Mouse (Mus musculus) CH12F3 (cell line): ENCODE results near the gene Adarb2.

Source experiments
- in situ Hi-C: fragments of 300-500 bp; cut with MboI; formaldehyde crosslinking; loops from 2 replicates; pipeline ENCODE4 v1.14.3; 2020; ENCODE audit warnings: low sequenced_read_pairs

The Adarb2 gene

DNA sequence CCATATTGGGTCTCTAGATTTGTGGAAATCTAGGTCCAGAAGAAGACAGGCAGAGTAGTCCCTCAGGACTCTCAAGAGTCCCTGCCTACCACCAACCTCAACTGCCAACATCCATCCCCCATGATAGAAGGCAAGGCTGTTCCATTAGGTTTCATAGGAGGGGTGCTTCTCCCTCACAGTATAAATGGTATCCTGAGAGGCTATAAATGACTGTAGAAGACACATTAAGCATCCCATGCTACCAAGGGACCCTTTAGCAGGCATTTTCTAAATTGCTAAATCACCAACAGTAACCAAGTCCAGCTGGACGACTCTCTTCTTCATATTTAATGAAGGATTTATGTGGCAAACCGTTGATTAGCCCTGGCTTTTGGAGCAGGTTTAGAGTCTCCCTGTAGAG, 446.6 kb downstream of the Adarb2 start:
- in situ Hi-C loops = no loop called here

DNA sequence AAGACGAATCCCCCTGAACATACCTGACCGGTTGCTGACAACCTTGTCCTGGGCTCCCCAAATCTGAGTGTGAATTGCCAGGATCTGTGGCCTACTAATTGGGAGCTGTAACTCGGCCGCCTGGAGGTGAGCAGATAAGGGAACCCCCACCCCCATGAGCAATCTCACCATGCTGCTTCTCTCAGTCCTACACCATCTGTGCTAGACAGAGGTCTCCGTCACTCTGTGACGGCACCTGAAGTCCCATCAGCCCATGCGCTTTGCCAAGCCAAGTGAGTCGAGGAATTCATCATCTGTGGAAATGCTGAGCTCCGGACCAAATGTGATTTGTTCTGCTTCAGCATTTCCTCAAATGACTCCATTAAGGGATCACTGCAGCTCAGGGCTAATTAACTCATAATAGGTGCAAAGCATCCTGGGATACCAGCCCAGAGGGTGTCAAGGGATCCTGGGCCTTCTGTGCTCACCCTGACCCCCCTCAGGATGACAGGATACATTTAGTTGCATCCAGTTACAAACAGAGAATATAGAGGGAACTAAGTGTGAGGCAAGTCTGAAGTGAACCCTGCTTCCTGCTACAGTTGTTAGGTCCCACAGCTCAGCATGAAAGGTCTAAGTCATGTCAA, 462.1 kb downstream of the Adarb2 start:
- in situ Hi-C loops = no loop called here

DNA sequence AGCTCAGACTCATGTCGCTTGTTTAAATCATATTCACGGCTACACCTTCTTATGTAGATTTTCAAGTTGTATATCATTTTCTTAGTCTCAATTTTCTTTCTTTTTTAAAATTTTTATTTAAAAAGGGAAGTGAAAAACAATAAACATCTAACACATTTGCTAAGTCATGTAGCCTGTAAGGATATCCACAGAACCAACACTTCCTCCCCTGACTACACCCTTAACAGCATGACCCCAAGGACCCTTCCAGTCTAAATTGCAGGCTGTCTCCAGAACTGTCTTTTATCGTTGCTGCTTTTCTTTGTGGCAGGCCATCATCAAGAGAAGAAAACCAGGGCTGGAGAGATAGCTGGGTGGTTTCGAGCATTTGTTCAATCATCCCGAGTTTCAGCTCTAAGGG, 474.5 kb downstream of the Adarb2 start:
- in situ Hi-C loops = no loop called here

DNA sequence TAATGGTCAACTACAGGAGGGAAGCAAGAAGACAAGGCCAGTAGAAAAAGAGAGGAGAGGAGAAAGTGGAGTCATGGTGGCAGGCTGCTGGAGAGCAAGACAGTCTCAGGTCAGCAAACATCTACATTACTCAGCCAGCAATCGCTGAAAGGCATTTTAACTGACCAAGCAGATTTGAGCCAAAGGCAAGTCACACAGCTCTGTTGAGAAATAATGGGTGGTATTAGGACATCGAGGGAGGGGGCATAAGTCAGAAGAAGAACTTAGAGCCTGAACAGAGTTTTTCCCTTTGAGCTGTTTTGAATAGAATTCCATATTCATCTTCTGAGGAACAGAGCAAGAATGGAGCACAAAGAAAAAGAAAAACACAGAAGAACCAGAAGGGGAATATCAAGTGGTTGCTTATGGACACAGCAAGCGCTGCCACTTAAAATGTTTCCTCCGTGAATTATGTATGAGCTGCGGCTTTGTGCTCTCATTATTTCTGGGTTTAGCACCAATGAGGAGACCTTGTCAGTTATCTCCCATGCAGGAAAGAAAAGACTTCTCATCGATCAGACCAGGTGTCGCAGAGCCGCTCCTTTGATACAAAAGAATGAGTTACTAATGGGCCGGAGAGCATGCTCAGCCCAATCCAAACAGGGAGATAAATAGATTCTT, 477.9 kb downstream of the Adarb2 start:
- in situ Hi-C loops = no loop called here

DNA sequence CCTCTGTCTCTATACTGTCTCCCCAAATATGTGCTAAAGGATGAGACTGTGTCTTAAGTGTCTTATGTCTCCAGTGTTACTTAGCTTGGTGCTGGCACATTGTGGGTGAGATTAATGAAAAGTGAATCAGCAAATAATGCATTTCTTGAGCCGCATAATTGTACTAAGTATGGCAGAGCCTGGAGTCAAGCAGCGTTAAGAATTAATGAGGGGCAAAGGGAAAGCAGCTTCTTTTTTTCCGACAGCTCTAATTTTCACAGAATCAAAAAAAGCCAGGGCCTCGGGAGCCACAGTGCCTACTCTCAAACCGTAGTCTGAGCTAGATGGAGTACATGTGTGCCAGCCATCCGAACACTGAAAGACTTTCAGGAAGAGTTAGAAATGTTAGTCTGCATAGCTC, 488.8 kb downstream of the Adarb2 start:
- in situ Hi-C loops = no loop called here

DNA sequence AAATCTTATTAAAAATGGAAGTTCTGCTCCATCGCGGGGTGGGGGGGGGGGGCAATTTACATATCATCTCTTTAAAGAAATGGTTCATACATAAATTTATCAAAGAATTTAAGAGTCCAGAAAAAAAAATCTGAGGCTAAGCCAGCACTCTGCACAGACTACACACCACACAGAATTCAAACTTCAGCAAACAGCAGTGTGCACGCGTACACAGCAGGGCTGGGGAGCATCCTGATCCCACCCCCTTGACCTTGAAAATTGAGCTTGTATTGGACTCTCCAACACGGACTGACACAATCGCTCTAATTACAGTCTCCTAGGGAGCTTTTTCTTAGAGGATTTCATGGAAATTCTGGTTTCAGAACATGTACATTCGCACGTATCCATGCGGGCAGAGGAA, 490.1 kb downstream of the Adarb2 start:
- in situ Hi-C loops = no loop called here

DNA sequence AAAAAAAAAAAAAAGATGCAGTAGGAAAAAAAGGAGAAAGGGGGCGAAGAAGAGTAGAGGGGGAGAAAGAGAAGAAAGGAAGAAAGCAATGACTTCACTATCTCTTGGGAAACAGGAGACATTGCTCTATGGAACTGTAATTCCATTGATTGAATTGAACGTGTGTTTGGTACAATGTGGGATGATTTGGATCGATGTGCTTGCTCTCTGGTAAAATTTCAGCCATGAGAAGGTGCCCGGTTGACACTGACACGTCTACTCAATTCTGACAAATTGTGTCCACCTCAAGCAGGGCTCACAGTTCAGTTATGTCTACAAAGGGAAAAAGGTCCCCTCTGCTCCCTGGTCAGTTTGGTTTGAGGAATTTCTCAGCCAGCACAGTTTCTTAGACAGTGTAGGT, 495.8 kb downstream of the Adarb2 start:
- in situ Hi-C loops = no loop called here

DNA sequence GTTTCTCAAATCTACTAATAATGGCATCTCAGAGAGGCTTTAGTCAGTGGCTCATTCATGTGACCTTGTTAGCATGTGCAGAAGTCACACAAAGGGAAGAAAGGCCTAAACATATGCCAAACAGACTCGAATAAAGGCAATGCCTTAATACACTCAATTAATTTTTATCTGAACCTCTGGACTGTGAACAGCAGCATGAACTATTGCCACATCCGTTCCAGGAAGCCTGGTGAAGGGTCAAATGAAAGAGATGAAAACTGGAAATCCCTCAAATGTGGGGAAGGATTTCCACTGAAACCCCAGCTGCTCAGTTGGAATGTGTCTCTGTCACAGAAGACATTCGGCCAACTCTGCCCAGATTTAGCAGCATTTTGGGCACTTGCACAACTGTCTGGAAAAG, 497.2 kb downstream of the Adarb2 start:
- in situ Hi-C loops = no loop called here

DNA sequence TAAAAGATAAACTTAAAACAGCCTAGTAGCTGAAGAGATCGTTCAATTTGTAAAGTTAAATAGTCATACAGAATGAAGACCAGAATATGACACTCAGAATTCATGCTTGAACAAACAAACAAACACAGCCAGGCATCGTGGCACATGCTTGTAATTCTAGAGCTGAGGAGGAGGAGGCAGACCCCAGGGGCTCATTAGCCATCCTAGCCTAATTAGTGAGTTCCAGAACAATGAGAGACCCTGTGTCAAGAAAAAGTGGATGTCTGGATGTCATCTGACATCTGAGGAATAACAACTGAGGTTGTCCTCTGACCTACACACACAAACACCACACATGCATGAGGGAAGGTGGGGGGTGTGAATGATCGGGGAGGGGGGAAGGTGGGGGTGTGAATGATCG, 498.3 kb downstream of the Adarb2 start:
- in situ Hi-C loops = no loop called here

DNA sequence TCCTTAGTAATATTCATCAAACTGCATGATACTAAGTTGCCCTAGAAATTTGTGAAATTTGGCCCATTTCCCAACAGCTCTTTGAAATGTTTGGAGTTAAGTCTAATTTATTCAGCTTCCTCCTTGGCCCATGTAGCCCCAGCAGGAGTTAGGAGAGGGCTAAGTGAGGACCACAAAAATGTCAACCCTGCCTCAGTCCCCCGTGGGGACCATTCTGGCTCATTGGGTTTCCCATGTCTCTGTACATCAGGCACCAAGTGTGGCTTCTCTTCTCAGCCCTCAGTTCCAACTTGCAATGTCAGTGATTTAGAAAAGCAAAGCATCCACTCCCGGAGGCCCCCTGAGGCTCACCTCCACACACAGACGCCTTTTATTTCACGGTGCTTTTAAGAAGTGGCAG, 502.6 kb downstream of the Adarb2 start:
- in situ Hi-C loops = no loop called here

DNA sequence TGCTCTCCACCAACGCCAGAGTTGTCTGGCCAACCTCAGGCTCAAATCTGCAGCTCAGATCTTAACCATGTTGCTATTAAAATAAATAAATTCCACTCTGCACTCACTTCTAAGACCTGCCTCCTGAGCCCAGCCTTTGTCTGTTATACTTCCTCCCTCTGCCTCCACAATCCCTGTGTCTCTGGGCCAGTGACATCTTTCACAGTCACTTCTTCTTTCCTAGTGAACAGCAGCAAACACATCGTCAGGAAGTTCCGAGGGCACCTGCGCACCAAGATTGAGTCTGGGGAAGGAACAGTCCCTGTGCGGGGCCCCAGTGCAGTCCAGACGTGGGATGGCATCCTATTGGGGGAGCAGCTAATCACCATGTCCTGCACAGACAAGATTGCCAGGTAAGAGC, 510.7 kb downstream of the Adarb2 start:
- in situ Hi-C loops = no loop called here

DNA sequence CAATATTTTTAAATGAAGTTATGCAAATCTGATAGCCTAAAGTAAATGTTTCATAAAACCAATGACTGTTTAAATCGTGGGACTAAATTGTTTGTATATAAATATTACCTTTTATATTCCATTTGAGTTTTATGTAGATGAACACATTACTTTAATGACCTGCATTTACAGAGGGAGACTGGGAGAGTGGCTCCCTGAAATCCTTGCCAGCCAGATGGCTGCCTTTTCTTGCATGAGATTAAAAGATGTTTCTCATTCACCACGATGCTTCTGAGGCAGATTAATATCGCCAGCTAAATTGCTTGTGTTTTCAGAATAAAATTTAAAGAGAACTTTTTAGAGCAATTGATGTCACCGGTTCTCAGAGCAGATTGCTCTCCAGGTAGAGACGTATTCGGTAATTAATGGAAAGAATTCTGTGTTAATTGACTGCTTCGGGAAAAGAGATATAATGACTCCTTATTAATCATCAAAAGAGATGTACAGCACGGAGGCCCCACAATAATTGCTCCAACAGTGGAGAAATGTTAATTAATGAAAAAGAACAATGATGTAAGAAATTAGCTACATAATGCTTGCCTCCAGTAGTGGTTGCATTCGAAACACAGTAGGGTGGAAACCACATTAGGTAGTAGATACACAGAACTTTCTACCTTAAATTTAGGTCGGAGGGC, 527.4 kb downstream of the Adarb2 start:
- in situ Hi-C loops = no loop called here

DNA sequence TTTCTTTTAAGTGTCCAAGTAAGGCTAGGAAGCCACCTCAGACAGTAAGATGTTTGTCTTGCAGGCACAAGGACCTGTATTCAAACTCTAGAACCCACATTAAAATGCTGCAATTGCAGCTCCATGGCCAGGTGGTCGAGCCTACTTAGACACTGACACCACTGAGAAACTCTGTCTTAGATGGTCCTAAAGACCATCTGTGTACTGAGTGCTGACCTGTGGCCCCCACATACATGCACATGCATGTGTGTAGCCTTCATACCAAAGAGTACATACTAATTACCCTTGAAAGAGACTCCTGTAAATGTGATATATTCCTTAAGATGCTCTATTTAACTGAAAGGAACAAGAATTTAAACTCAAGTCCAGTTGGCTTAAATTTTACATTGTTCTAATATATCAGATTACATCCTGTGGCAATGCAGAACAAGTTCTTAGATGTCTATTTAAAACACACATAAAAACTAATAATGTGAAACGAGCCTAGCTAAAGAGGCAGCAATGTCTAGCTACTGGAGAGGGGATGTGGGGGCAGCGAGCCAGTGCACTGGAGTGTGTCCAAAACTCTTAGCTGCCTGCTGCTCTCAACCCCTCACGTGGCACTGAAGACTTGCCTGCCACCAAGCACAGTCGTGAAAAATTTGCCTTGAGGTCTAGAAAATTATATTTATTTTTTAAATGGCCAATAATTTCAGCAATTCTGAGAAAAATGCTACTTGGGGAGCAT, 534.6 kb downstream of the Adarb2 start:
- in situ Hi-C loops = no loop called here

DNA sequence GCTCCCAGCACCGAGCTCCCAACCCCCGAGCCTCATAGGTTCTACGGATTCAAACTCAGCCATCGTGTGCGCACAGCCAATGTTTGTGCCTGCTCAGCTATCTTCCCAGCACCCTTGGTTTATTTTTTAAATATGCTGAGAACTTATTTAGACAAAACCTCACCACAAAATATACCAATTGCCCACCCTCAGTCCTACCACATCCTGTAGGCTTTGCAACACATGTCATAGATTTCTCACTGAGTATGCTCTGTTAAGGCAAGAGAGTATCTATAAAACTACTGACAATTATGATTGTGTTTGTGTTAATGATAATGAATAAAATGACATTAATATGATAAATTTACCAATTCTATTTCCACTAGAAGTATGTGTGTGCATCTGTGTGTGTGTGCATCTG, 540.1 kb downstream of the Adarb2 start:
- in situ Hi-C loops = no loop called here

DNA sequence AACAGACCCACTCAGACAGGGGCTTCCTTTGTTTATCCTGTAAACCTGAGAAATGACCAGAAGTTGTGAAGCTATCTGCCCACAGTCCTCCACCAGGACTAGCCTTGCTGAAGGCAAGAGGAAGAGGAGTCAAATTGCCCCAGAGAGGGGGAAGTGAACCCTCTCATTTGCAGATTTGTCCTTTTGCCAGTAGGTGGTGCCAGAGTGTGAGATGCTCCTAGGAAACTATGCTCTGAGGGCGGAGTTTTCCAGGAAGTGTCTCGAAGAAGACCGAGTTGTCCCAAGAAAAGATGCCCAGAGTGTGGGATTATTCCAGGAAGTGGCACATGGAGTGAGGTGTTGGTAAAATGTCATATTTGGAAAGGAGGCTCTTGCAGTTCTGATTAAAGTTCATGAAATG, 541.9 kb downstream of the Adarb2 start:
- in situ Hi-C loops = no loop called here

DNA sequence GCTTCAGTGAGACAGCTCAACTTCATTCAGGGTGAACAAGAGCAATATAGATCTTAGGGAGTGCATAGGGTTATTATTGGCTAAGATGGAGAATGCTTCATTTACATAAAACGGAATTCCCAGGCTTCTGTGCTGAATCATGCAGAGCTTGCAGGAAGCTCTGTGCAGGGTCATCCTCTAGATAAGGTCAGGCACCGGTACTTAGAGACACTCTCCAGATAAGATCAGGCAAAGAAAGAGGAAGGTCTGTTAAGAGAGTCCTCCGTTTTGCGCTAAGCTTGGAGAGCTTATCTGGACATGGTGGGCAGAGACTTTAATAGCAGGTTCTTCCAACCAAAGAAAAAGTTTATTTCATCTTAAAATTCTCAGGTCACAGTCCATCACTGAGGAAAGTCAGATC, 542.9 kb downstream of the Adarb2 start:
- in situ Hi-C loops = no loop called here

DNA sequence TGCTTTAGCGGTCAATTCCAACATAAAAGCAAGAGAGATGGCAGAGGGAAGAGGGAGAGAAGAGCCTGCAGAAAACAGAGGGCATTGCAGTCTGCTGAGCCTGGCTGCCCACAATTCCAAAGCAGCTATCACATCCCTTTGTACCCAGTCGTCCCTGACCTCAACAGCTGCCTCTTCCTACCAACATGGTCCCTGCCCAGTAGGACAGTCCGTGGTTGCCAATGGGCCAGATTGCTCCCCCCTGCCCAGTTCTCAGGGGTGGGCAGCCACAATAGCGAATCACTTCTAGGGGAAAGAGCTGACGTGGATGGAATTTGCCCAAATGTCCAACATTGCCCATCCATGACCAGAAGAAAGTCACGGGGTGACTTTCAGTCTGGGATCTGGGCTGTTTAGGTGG, 546.8 kb downstream of the Adarb2 start:
- in situ Hi-C loops = no loop called here

DNA sequence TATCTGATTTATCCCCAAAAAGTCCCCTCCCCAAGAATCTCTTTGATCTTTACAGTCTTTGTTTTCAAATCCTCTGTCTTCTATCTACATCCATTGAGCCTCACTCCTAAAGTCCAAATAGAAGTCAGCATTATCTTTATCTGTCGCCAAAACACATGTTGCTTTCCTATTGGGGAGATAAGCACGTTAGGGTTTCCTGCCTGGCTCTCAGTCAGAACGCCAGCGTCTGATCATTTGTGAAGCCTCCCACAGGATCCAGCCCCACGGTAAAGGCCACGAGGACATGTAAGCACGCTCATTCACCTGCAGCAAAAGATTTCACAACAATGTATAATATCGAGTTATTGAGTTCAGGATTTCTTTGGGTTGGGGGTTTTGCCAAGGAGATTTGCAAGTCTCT, 558.3 kb downstream of the Adarb2 start:
- in situ Hi-C loops = no loop called here

DNA sequence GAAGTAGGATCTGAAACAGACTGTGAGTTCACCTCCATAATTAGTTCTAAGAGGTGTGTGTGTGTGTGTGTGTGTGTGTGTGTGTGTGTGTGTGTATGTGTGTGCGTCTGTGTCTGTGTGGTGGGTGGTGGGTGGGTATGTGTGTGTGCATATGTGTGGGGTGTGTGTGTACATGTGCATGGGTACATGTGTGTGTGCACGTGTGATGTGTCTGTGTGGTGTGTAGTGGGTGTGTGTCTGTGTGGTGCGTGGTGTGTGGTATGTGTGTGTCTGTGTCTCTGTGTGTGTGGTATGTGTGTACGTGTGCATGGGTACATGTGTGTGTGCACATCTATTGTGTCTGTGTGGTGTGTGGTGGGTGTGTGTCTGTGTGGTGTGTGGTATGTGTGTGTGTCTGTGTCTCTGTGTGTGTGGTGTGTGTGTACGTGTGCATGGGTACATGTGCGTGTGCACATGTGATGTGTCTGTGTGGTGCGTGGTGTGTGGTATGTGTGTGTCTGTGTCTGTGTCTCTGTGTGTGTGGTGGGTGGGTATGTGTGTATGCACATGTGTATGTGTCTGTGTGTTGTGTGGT, 567.1 kb downstream of the Adarb2 start:
- in situ Hi-C loops = no loop called here

DNA sequence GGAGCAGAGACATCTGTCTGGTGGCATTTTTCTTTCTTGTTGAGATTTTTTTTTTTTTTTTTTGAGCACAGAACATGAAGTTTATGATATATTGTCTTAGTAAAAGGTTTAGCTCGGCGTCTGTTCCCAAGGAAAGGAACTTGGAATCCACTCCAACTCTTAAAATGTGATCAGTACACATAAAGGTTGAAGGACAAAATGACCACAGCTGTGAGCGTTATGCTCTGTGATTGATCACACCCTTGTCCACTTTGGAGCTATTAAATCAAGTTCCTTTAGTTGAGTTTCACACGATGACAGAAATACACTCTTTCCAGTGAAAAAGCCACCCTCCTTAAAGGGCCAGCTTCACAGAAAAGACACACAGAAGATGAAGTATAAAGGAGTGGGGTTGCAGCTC, 568.0 kb downstream of the Adarb2 start:
- in situ Hi-C loops = no loop called here

DNA sequence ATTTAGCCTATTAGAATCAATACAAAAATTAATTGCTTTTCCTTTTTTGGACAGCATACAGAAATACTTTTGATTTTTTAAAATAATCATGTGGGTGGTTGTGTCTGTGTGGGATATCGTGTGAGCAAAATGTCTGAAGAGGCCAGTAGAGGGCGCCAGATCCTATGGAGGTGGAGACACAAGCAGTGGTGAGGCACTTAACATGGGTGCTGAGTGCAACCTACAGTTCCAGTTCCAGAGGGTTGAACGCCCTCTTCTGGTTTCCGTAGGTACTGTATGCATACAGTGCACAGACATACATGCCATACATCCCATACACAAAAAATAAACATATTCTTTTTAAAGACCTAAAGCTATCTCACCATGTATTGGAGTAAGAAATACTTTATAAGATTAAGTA, 577.8 kb downstream of the Adarb2 start:
- in situ Hi-C loops = no loop called here

DNA sequence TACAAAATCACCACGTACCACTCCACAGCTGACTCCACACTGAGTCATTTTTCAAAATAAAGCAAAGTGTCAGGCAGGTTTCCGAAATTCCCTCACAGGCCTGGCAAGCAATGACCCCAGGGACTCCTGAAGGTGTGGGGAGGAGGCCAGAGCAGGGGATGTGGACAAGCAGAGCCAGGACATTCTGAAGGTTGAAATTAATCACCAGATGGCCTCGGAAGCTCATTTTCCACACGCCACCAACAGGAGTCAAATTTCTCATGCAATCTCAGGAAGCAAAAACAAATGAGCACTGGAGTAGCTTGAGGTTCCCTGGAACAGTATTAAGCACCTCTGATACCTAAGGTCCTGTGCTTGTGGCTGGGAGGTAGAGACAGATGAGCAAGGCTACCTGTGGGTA, 580.0 kb downstream of the Adarb2 start:
- in situ Hi-C loops = no loop called here
